Mouse (Mus musculus): ENCODE data around the gene Sspo. TPM values are rescaled to one million over a fixed set of nuclear protein-coding genes. Genes with fewer than 3 reads are reported as not detected.

Gene Sspo
- polyA plus RNA-seq, 1 experiment from 2014 or later = 0.53 TPM

Small RNA genes lying within 50 kb of the gene (microRNA-seq; reads per million reads assigned to microRNA genes)
- not detected for gene Gm24325

Other genes starting within 250 kb of the Sspo start
- 16.0 and 23.4 TPM in 2 replicates for gene Krba1, start 52.6 kb upstream of the Sspo start, polyA plus RNA-seq (2014; fragmentation: Nextera tagmentation; extraction: Ambion mirVana)
- gene Zfp467, start 2.4 kb upstream of the Sspo start, polyA plus RNA-seq (2014; fragmentation: Nextera tagmentation; extraction: Ambion mirVana) = 27.8 and 31.4 TPM in 2 replicates
- gene Atp6v0e2, start 89.4 kb downstream of the Sspo start, polyA plus RNA-seq (2014; fragmentation: Nextera tagmentation; extraction: Ambion mirVana) = 19.9 and 20.3 TPM in 2 replicates
- 4.4 and 9.7 TPM in 2 replicates for gene Lrrc61, start 106.6 kb downstream of the Sspo start, polyA plus RNA-seq (2014; fragmentation: Nextera tagmentation; extraction: Ambion mirVana)
- 44.2 and 59.0 TPM in 2 replicates for gene Rarres2, start 124.6 kb downstream of the Sspo start, polyA plus RNA-seq (2014; fragmentation: Nextera tagmentation; extraction: Ambion mirVana)
- gene Gm45021, start 141.4 kb downstream of the Sspo start, polyA plus RNA-seq (2014; fragmentation: Nextera tagmentation; extraction: Ambion mirVana) = not detected in 2 replicates
- gene Repin1, start 145.7 kb downstream of the Sspo start, polyA plus RNA-seq (2014; fragmentation: Nextera tagmentation; extraction: Ambion mirVana) = 32.6 and 47.0 TPM in 2 replicates
- gene Gm44965, start 145.7 kb downstream of the Sspo start, polyA plus RNA-seq (2014; fragmentation: Nextera tagmentation; extraction: Ambion mirVana) = 0.77 TPM in 1 of 2 replicates, not detected in the other
- gene Zfp775, start 153.8 kb downstream of the Sspo start, polyA plus RNA-seq (2014; fragmentation: Nextera tagmentation; extraction: Ambion mirVana) = 5.7 and 6.6 TPM in 2 replicates
- gene AI854703, start 178.5 kb downstream of the Sspo start, polyA plus RNA-seq (2014; fragmentation: Nextera tagmentation; extraction: Ambion mirVana) = 0.90 and 1.4 TPM in 2 replicates
- gene Gimap8, start 199.0 kb downstream of the Sspo start, polyA plus RNA-seq (2014; fragmentation: Nextera tagmentation; extraction: Ambion mirVana) = 1.1 and 1.4 TPM in 2 replicates
- 9.9 and 13.4 TPM in 2 replicates for gene Gimap9, start 227.9 kb downstream of the Sspo start, polyA plus RNA-seq (2014; fragmentation: Nextera tagmentation; extraction: Ambion mirVana)
- gene Gimap4, start 236.3 kb downstream of the Sspo start, polyA plus RNA-seq (2014; fragmentation: Nextera tagmentation; extraction: Ambion mirVana) = 51.3 and 54.1 TPM in 2 replicates

Measured in kidney, embryonic 14.5 days (tissue).